Mouse (Mus musculus) frontal cortex, adult 2 months (tissue): ENCODE measurements around the gene Gm28043. TPM values are rescaled to one million over a fixed set of nuclear protein-coding genes. Genes with fewer than 3 reads are reported as not detected.

Source experiments
- DNase-seq, 2 experiments: peaks; one replicate each; pipeline ENCODE4 v3.0.0; 2022; ENCODE audit warnings: low spot score in 1 of 2; ENCODE audit errors: extremely low spot score in 1 of 2
- polyA plus RNA-seq: library from polyadenylated mRNA; depleted of rRNA; stranded (reverse); fragments of >200 nt; gene quantifications from 2 replicates; pipeline ENCODE4 v1.2.3, GENCODE M21; 2012

The Gm28043 gene
- polyA plus RNA-seq, 1 experiment: 3.3 TPM

DNA sequence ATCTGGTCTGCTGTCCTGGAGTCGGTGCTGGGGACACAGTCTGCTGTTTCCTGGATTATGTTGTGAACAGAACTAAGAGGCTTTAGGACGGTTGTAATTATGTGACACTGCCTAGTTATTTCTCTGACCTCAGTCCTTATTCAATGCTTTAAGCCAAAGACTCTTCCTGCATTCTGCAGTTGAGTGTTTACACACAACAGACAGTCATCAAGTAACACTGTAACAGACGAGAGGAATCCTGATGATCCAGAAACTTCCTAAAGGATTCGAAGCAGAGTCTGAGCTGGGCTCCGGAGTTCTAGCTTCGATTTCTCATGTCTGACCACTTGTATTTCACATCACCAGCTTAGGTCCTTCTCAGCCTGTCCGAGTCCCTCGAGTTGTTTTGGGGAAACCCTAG, 63.9 kb downstream of the Gm28043 start:
- DNase-seq: no peak

GRCm38 (mm10) chr17:29679038-29679767, 64.5 kb downstream of the Gm28043 start:
- no peak for DNase-seq

DNA sequence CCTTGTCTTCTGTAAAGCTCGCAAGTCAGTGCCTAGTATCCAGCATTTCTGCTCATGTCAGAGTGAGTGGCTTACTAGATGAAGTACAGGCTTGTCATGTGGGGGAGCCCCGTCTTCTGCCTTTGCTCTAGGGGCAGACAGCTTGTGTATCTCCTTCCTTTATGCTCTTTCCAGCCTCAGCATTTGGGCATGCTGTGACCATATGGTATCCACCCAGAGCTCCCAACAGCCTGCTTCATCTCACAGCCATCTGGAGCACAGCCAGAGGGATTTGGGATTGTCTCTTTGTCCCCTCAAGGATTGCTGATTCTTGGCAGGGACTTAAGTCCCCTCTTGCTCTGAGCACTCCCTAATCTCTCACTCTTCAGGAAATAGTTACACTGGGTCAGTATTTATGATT, 65.5 kb downstream of the Gm28043 start:
- no peak for DNase-seq

DNA sequence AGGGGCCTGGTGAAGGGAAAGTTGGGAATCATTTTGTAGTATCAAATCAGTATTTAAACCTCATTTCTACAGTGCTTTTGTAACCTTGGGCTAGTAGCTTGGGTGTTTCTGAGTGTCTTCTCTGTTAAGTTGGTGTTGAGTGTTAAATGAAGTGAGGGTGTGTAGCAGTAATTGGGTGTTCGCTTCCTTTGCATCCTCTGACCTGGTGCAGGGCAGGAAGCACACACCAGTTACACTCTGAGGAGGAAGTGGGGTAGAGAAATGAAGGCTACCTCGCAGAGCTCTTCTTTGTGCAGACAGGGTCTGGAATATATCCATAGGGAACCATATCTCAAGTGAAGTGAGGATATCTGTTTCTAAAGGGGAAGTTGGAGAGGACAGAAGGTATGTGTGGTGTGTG, 66.2 kb downstream of the Gm28043 start:
- no peak for DNase-seq

GRCm38 (mm10) chr17:29681669-29682068, 67.0 kb downstream of the Gm28043 start:
- no peak for DNase-seq

GRCm38 (mm10) chr17:29682261-29682660, 67.6 kb downstream of the Gm28043 start:
- no peak for DNase-seq

DNA sequence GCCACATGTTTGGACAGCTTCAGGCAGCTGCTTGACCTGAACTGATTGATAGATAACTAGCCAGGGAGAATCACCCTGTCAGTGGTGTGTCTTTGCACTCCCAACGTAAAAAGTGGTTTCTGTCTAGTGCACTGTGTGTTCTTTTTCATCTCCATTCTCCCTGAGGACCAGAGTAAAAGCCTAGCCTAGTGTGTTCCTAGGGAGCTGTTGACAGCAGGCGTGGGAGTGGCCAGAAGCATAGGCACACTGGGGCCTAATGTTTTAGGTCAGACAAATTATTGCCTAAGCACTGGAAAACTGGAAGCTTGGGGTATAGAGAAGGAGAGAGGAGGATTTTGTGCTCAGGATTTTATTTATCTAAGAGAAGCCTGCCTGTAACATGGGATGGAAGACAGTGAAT, 68.5 kb downstream of the Gm28043 start:
- DNase-seq: no peak

DNA sequence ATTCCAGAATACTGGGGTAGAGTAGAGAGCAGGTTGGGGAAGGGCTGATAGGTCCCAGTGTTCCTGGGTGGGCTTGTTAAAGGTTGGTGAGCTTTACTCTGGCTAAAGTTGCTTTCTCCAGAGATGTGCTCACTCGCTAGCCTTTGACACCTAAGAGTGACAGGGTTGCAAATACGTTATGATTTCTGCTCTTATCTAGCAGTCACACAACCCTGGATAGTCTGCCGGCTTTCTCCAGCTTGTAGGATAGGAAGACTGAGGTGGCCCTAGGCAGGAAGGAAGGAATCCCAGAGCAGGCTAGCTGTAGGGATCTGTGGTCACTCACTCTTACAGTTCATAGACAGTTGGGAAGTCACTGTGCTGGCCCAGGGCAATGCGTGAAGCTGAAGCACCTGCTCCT, 69.6 kb downstream of the Gm28043 start:
- DNase-seq: no peak

DNA sequence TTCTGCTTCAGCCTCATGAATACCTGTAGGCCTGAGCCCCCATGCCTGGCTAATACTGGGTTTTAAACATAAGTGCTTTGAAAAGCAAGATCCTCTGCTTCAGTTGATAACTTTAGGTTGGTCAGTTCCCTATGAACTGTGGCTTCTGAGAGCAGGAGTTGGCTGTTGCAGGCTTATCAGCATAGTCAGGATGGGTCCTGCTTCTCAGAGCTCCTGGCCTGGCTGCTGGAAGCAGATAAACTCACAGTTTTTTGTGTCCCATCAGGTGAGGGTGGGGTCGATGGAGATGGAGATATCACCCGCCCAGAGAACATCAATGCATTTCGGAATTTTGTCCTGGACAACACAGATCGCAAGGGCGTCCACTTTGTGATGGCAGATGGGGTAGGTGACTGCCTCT, 72.1 kb downstream of the Gm28043 start:
- DNase-seq: no peak

- no peak for DNase-seq
These were observed 72.7 kb downstream of the Gm28043 start for GRCm38 (mm10) chr17:29687373-29687772.

DNA sequence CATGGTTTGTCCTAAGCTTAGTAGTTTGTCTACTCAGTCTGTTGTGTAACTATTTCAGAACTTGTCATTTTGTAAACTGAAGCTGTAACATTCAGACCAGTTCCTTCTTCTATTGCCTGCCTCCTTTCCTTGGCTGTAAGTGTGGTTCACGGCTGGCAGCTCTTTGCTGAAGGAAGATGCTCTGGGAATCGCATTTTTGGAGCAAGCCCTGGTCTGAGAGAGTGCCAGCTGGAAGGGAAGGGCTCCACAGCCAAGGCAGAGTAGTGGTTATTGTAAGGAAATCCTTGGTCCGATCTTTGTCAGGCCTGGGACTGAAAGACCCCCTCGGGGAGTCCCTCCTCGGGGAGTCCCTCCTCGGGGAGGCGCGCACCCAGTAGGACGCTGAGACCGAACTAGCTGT, 73.9 kb downstream of the Gm28043 start:
- DNase-seq: no peak

GRCm38 (mm10) chr17:29690257-29690656, 75.6 kb downstream of the Gm28043 start:
- DNase-seq: no peak

- DNase-seq: no peak
These were observed 78.2 kb downstream of the Gm28043 start for GRCm38 (mm10) chr17:29692827-29693226.

DNA sequence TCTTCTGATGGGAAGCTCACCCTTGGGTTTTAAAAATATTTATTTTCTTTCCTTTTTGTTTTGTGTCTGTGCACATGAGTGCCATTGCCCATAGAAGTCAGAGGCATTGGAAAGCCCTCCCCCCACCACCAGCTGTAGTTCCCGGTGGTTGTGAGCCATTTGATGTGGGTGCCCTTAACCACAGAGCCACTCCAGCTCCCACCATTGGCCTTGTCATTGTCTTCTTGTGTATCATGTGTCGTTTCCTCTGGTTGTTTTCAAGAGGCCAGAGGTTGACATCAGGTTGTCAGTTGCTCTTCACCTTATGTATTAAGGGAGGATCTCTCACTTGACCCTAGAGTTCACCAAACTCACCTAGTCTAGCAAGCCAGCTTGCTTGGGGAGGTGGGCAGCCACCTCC, 78.9 kb downstream of the Gm28043 start:
- no peak for DNase-seq

DNA sequence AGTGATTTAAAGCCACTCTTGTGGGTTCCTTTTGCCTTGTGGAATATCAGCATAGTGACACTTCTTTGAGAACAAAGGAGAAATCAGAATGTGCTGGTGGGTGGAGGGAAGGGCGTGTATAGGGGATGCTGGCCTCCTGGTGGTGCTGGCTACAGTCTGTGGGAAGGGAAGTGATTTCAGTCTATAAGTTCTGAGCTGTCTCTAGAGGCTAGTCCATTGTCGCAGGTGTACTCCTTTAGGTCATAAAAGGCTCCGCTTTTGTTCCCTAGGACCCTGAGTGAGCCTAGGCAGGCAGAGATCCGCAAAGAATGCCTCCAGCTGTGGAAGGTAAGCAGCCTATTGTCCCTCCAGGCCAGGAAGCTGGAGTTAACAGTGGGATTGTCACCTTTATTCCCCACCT, 79.8 kb downstream of the Gm28043 start:
- DNase-seq: no peak

- DNase-seq: no peak
These were observed 82.3 kb downstream of the Gm28043 start for GRCm38 (mm10) chr17:29696940-29697339.

GRCm38 (mm10) chr17:29698421-29698820, 83.7 kb downstream of the Gm28043 start:
- no peak for DNase-seq

DNA sequence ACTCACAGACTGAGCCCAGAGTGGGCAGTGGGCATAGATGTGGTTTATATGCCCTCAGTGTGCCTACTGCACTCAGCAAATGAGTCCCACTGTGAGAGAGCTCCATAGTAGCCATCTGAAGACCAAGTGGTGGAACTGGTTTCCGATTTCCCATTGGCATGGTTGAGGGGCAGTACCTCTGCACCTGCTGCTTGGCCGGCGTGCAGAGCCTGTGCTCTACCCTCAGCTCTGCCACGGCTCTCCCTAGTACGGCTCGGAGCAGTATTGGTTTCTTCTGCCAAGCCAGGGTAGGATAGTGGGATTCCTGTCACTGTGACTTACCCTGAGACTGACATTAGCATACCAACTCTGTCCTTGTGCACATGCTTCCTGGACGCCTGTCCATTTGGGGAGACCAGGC, 85.9 kb downstream of the Gm28043 start:
- DNase-seq: no peak

GRCm38 (mm10) chr17:29702938-29703710, 88.4 kb downstream of the Gm28043 start:
- no peak for DNase-seq

- DNase-seq: peak in 1 of 2 experiments; percentile 66
These were observed 90.1 kb downstream of the Gm28043 start for GRCm38 (mm10) chr17:29704781-29705180.

- no peak for DNase-seq
These were observed 91.2 kb downstream of the Gm28043 start for GRCm38 (mm10) chr17:29705881-29706280.

GRCm38 (mm10) chr17:29706981-29707545, 92.4 kb downstream of the Gm28043 start:
- no peak for DNase-seq
